Mouse (Mus musculus) CH12.LX (cell line): ENCODE data around the gene Wnt4.

Source experiments
- CTCF ChIP-seq, 2 experiments: IDR thresholded peaks in 1 of 2; conservative IDR thresholded peaks in 1 of 2; 2 replicates each; pipeline ENCODE4 v1.5.1; 2011 to 2012; ENCODE audit warnings: low read depth in 2 of 2, low read length in 2 of 2, improper control_type of control experiment in 1 of 2, inconsistent platforms in 1 of 2, mild to moderate bottlenecking in 1 of 2, moderate library complexity in 1 of 2
- EP300 ChIP-seq: IDR thresholded peaks from 2 replicates; pipeline ENCODE4 v1.6.1; 2011; ENCODE audit warnings: low read length, improper control_type of control experiment
- KAT2A ChIP-seq: IDR thresholded peaks from 2 replicates; pipeline ENCODE4 v1.6.1; 2012; ENCODE audit warnings: low read length, improper control_type of control experiment, inconsistent platforms; ENCODE audit not compliant: insufficient replicate concordance
- POLR2A ChIP-seq: IDR thresholded peaks from 2 replicates; pipeline ENCODE4 v1.6.1; 2011; ENCODE audit warnings: low read depth, mild to moderate bottlenecking, improper control_type of control experiment, low read length
- RAD21 ChIP-seq: IDR thresholded peaks from 2 replicates; pipeline ENCODE4 v1.6.1; 2011; ENCODE audit warnings: low read depth, mild to moderate bottlenecking, low read length, improper control_type of control experiment, moderate library complexity
- TBP ChIP-seq: conservative IDR thresholded peaks from 2 replicates; pipeline ENCODE4 v1.6.1; 2011; ENCODE audit warnings: low read depth, low read length, improper control_type of control experiment

- no peak for TF ChIP-seq POLR2A
- TF ChIP-seq TBP: no peak
- TF ChIP-seq KAT2A: no peak
- TF ChIP-seq CTCF (conservative IDR thresholded peaks at IDR 0.05 in 1 of 2, IDR thresholded peaks at IDR 0.05 in 1 of 2; ENCODE audit: low read depth in 2 of 2, low read length in 2 of 2): peak in 1 of 2 experiments; percentile 36; a peak in 2 of 4 replicates
- TF ChIP-seq RAD21: peak; percentile 31
- TF ChIP-seq EP300: peak; percentile 84
Observed at GRCm38 (mm10) chr4:137345790-137346189, 68.5 kb downstream of the Wnt4 start.
